Mouse (Mus musculus): Measurements from ENCODE around the gene Zfp287.

Zfp287 gene

DNA sequence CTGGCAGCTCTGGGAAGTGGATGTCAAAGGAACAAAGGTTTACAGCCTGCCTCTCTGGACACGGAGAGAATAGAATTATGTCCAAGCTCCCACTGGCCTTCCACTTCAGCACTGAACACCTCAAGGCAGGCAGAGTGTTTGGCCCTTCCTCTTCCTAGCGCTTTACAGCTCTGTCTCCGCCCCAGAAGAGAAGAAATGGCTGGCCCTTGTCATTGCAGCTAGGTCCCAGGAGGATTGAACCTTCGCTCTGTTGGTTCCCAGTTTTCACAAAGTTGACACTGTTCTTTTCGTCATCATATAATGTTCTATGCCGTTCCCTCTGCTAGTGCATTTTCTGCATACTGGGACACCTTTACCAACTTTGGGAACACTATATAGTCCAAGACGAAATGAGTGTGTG lies 23.5 kb downstream of the Zfp287 start:
- in situ Hi-C loops (cut with MboI; ENCODE audit: unreplicated experiment in 2 of 2), result no loop called here

DNA sequence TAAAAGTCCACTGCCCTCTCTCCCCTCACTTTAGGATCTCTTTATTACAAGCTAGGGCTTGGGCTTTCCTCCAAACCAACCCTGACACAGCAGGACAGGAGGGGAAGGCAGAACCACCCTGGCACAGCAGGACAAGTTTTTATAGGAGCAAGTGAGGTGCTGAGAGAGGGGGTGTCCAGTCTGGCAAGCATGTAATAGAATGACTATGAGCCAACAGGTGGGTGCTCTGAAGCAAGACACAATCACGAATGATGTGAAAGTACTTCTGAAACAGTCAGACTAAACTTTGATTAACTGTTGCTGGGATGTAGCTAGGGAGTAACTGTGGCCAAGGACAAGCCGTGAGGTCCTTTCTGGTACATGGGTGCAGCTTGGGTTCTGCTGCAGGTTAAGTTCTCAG lies 25.6 kb downstream of the Zfp287 start:
- in situ Hi-C loops (cut with MboI; ENCODE audit: unreplicated experiment in 2 of 2), result no loop called here

- in situ Hi-C loops (cut with MboI; ENCODE audit: unreplicated experiment in 2 of 2), result no loop called here
Measured at GRCm38 (mm10) chr11:62701218-62701617, 30.5 kb downstream of the Zfp287 start.

DNA sequence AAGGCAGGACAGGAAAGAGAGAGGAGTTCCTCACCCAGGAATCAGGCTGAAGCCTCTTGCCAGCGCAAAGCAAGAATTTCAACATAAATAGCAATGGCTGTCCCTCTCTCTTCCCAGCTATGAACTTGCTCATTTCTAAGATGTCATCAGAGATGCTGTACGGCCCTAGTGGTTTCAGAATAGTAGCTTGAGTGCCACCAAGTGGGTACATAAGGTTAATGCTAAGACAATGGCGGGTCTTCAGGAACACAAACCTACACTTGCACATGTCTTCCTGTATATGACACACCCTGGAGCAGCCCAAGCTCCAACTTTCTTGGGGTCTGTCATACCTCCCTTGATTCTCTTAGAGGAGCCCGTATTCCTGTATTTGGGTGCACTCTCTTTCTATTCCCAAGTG lies 32.0 kb downstream of the Zfp287 start:
- in situ Hi-C loops (cut with MboI; ENCODE audit: unreplicated experiment in 2 of 2), result loop anchor here in 1 of 2 experiments (25.0 kb wide), 1 partner anchor 587 kb away; no protein-coding TSS in a partner anchor

DNA sequence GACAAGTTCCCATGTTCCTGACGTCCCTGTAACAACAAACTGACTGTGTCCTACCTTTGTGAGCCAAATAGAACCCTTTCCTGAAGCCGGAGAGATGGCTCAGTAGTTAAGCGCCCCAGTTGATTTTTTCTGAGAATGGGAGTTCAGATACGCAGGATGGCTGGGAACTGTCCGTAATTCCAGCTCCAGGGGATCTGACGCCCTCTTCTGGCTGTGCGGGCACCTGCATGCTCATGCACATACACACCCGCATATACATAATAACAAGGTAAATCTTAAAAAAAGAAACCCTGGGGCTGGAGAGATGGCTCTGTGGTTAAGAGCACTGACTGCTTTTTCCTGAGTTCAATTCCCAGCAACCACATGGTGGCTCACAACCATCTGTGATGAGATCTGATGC lies 36.6 kb downstream of the Zfp287 start:
- in situ Hi-C loops (cut with MboI; ENCODE audit: unreplicated experiment in 2 of 2), result loop anchor here in 1 of 2 experiments (25.0 kb wide), 1 partner anchor 583 kb away; no protein-coding TSS in a partner anchor

- in situ Hi-C loops (cut with MboI; ENCODE audit: unreplicated experiment in 2 of 2), result loop anchor here in 1 of 2 experiments (25.0 kb wide), 1 partner anchor 581 kb away; no protein-coding TSS in a partner anchor
Measured at GRCm38 (mm10) chr11:62693299-62694184, 38.2 kb downstream of the Zfp287 start.

DNA sequence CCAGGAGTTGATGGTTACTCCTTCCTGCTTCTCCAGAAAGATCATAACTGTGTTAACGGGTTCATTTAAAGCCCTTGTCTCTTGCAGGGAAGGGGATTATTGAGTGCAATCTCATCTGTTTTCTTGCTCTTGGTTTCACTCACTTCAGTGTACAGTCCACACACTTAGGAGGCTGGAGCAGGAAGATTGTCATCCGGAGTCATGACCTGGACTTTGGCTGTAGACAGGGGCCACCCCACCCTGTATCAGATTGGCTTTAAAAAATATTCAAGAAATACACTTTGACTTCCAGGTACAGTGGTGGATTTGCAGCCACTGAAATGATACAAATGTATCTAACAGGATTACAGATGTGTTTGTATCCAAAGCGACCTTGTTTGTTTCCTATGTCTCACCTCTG lies 40.1 kb downstream of the Zfp287 start:
- in situ Hi-C loops (cut with MboI; ENCODE audit: unreplicated experiment in 2 of 2), result loop anchor here in 1 of 2 experiments (25.0 kb wide), 1 partner anchor 579 kb away; no protein-coding TSS in a partner anchor

GRCm38 (mm10) chr11:62679954-62680353 lies 51.8 kb downstream of the Zfp287 start:
- in situ Hi-C loops (cut with MboI; ENCODE audit: unreplicated experiment in 2 of 2), result loop anchor here (5.0 to 25.0 kb wide), 8 partner anchors 68 to 725 kb away; partner anchors contain the start of genes Specc1 (in 1 of the 2), Ttc19 (in 1 of the 2) and Zswim7 (in 1 of the 2)

DNA sequence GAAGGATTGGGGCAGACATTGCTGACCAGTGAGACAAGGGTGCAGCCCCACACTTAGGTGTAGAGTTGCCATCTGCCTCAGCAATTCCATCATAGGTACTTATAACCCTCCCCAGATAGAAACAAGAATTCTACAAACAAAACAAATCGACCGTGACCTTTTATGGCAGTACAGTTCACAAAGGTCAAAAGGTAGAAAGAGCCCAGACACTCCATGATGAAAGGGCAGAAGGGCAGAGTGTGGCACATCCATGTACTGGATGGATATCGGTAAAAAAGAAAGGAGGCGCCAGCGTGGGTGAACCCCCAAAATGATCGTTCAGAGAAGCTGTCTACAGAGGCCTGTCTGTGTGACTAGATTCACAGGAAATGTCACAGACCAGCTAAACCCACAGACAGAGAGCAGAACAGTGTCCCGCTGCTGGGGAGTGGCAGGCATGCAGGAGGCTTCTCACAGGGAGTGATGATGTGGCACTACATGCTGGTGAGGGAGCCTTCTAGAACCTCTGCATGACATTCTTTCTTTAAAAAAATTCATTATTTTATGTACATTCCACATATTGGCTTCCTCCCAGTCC lies 52.8 kb downstream of the Zfp287 start:
- in situ Hi-C loops (cut with MboI; ENCODE audit: unreplicated experiment in 2 of 2), result loop anchor here (5.0 to 25.0 kb wide), 8 partner anchors 67 to 724 kb away; partner anchors contain the start of genes Specc1 (in 1 of the 2), Ttc19 (in 1 of the 2) and Zswim7 (in 1 of the 2)

GRCm38 (mm10) chr11:62676290-62676596 lies 55.5 kb downstream of the Zfp287 start:
- in situ Hi-C loops (cut with MboI; ENCODE audit: unreplicated experiment in 2 of 2), result loop anchor here (5.0 to 25.0 kb wide), 8 partner anchors 64 to 721 kb away; partner anchors contain the start of genes Specc1 (in 1 of the 2), Ttc19 (in 1 of the 2) and Zswim7 (in 1 of the 2)

- in situ Hi-C loops (cut with MboI; ENCODE audit: unreplicated experiment in 2 of 2), result loop anchor here (5.0 to 25.0 kb wide), 8 partner anchors 63 to 721 kb away; partner anchors contain the start of genes Specc1 (in 1 of the 2), Ttc19 (in 1 of the 2) and Zswim7 (in 1 of the 2)
Measured at GRCm38 (mm10) chr11:62675480-62676289, 56.0 kb downstream of the Zfp287 start.

DNA sequence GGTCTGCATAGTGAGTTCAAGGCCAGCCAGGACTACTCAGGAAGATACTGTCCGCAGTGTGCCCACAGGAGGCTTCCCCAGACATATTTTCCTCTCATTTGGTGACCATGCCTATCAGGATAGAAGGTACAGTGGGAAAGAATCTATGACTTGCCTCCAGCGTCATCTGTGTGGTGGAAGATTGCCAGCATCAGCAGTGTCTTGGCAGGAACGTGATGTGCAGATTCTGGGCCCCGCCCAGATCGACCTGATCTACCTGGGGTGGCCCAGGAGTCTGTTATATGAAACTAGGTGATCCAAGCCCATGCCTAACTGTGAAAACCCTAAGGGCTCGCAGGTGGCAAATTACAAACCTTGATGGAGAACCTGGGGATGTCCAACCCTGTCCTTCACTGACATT lies 61.7 kb downstream of the Zfp287 start:
- in situ Hi-C loops (cut with MboI; ENCODE audit: unreplicated experiment in 2 of 2), result loop anchor here (10.0 kb wide), 6 partner anchors 175 to 715 kb away; partner anchors contain the start of genes Specc1 (in 1 of the 2), Ttc19 (in 1 of the 2) and Zswim7 (in 1 of the 2)

DNA sequence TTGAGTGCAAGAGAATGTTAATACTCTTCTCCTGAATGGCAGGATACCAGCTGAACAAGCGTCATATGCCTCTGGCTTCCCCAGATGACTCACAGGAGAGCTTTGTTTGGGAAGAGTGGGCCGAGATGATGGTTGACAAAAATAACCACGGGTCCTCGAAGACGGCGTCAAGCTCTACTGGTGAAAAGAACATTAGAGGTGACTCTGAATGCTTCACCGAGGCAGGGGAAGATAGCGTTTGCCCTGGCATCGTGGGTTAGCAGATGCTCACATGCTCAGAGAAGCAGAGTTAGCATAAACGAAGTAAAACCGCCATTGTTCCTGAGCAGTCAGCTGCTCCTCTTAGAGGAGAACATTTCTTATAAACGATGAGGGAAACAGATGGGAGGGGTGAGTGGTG lies 62.2 kb downstream of the Zfp287 start:
- in situ Hi-C loops (cut with MboI; ENCODE audit: unreplicated experiment in 2 of 2), result no loop called here

- in situ Hi-C loops (cut with MboI; ENCODE audit: unreplicated experiment in 2 of 2), result no loop called here
Measured at GRCm38 (mm10) chr11:62668986-62669385, 62.7 kb downstream of the Zfp287 start.

GRCm38 (mm10) chr11:62664250-62664649 lies 67.5 kb downstream of the Zfp287 start:
- in situ Hi-C loops (cut with MboI; ENCODE audit: unreplicated experiment in 2 of 2), result no loop called here

DNA sequence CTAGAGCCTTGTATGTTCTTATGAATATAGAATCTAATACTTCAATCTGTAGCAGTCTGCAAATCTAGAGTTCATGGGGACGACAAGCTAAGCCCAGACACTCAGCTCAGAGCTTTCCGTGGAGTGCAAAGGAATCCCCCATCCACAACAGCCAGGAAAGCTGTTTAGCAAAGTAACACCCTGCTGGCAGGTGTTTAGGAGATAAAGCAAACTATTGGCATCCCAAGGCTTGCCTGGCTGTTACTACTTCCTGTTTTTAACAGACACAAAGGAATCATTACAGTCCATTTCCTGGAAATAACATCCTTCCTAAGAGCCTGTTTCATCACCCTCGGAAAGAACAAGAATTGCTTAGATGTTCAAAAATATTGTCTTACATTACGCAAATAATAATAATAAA lies 70.8 kb downstream of the Zfp287 start:
- in situ Hi-C loops (cut with MboI; ENCODE audit: unreplicated experiment in 2 of 2), result no loop called here

DNA sequence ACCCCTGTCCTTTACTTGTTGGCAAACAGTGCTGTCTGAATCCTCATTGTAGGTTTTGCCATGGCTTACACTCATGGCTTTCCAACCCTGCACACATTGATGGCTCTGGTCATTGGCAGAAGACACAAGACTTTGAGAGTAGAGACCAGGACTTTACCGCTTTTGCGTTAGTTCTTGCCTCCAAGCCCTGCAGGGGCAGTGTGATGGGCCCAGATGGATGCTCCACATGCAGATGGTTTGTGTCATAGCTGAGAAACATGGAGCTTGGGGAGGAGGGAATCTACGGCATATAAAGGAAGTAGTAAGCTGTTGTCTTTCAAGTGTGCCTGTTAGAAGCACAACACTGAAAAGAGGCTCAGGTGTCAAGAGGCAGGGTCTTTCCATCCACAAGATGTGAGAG lies 79.6 kb downstream of the Zfp287 start:
- in situ Hi-C loops (cut with MboI; ENCODE audit: unreplicated experiment in 2 of 2), result no loop called here

DNA sequence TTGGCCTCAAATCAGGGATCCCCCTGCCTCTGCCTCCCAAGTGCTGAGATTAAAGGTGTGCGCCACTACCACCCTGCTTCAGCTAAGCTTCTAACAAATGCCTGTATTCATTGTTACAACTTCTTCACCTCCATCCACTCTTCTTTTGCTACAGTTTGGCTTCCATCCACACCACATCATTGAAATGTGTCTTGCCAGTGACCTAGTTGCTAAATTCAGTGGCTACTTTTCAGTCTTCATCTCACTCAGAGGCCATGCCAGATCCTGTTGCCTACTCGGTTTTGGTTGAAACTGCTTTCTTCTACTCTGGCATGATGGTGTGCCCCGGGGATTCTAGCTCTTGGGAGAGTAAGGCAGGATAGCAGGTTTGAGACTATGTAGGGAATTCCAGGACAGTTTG lies 80.1 kb downstream of the Zfp287 start:
- in situ Hi-C loops (cut with MboI; ENCODE audit: unreplicated experiment in 2 of 2), result no loop called here

Measured in v-Abl transformed pro-B cells (cell line).